Mouse (Mus musculus): ENCODE results near the gene Tdp2. TPM values are rescaled to one million over a fixed set of nuclear protein-coding genes. Genes with fewer than 3 reads are reported as not detected.

The Tdp2 gene
- polyA plus RNA-seq, 1 experiment, result 37.7 TPM

GRCm38 (mm10) chr13:24852570-24852969, 21.1 kb downstream of the Tdp2 start:
- Histone ChIP-seq H3K4me1 (ENCODE audit: control insufficient read depth, insufficient read depth, low read length) (no peaks in the 10 kb centered on the region), H3K4me3 (replicated peaks; ENCODE audit: control insufficient read depth, low read depth, low read length) (no peak overlapping the region), H3K27ac (ENCODE audit: control insufficient read depth, insufficient read depth, low read depth, low read length, poor library complexity) (no peak overlapping the region)
- TF ChIP-seq CTCF (IDR thresholded peaks at IDR 0.05; ENCODE audit: control insufficient read depth, insufficient read depth, low read length), result no peak
- no peak for TF ChIP-seq POLR2A (IDR thresholded peaks at IDR 0.05; ENCODE audit: borderline replicate concordance, control insufficient read depth, low read depth, low read length)
- WGBS, result 51% methylated on average over 3 of the region's 3 CpGs

- no peak for TF ChIP-seq POLR2A (IDR thresholded peaks at IDR 0.05; ENCODE audit: borderline replicate concordance, control insufficient read depth, low read depth, low read length)
- no peak for TF ChIP-seq CTCF (IDR thresholded peaks at IDR 0.05; ENCODE audit: control insufficient read depth, insufficient read depth, low read length)
- H3K27ac ChIP-seq (ENCODE audit: control insufficient read depth, insufficient read depth, low read depth, low read length, poor library complexity), result no peak overlapping the region
- H3K4me1 ChIP-seq (ENCODE audit: control insufficient read depth, insufficient read depth, low read length), result no peaks in the 10 kb centered on the region
- H3K4me3 ChIP-seq (replicated peaks; ENCODE audit: control insufficient read depth, low read depth, low read length), result no peak overlapping the region
Measured at GRCm38 (mm10) chr13:24859115-24859514, 27.6 kb downstream of the Tdp2 start.

GRCm38 (mm10) chr13:24861084-24861483, 29.6 kb downstream of the Tdp2 start:
- no peak for TF ChIP-seq POLR2A (IDR thresholded peaks at IDR 0.05; ENCODE audit: borderline replicate concordance, control insufficient read depth, low read depth, low read length)
- TF ChIP-seq CTCF (IDR thresholded peaks at IDR 0.05; ENCODE audit: control insufficient read depth, insufficient read depth, low read length), result no peak
- Histone ChIP-seq H3K4me1 (ENCODE audit: control insufficient read depth, insufficient read depth, low read length) (no peaks in the 10 kb centered on the region), H3K27ac (ENCODE audit: control insufficient read depth, insufficient read depth, low read depth, low read length, poor library complexity) (no peak overlapping the region), H3K4me3 (replicated peaks; ENCODE audit: control insufficient read depth, low read depth, low read length) (no peak overlapping the region)
- WGBS, result 72% methylated on average over 12 of the region's 12 CpGs

- 76% methylated on average over 7 of the region's 7 CpGs for WGBS
- TF ChIP-seq POLR2A (IDR thresholded peaks at IDR 0.05; ENCODE audit: borderline replicate concordance, control insufficient read depth, low read depth, low read length) (no peak), CTCF (IDR thresholded peaks at IDR 0.05; ENCODE audit: control insufficient read depth, insufficient read depth, low read length) (no peak)
- no peak overlapping the region for H3K27ac ChIP-seq (ENCODE audit: control insufficient read depth, insufficient read depth, low read depth, low read length, poor library complexity)
- no peak overlapping the region for H3K4me3 ChIP-seq (replicated peaks; ENCODE audit: control insufficient read depth, low read depth, low read length)
- peaks cover 2% of the 10 kb centered on the region for H3K4me1 ChIP-seq (ENCODE audit: control insufficient read depth, insufficient read depth, low read length)
Measured at GRCm38 (mm10) chr13:24862021-24862420, 30.5 kb downstream of the Tdp2 start.

- 56% methylated on average over 7 of the region's 7 CpGs for WGBS
- TF ChIP-seq CTCF (IDR thresholded peaks at IDR 0.05; ENCODE audit: control insufficient read depth, insufficient read depth, low read length), result peak; percentile 55
- no peak for TF ChIP-seq POLR2A (IDR thresholded peaks at IDR 0.05; ENCODE audit: borderline replicate concordance, control insufficient read depth, low read depth, low read length)
- peaks cover 2% of the 10 kb centered on the region for H3K4me1 ChIP-seq (ENCODE audit: control insufficient read depth, insufficient read depth, low read length)
Measured at GRCm38 (mm10) chr13:24862520-24862919, 31.0 kb downstream of the Tdp2 start.

GRCm38 (mm10) chr13:24866430-24867402, 35.2 kb downstream of the Tdp2 start:
- 71% methylated on average over 9 of the region's 9 CpGs for WGBS
- Histone ChIP-seq H3K4me1 (ENCODE audit: control insufficient read depth, insufficient read depth, low read length) (peaks cover 2% of the 10 kb centered on the region), H3K27ac (ENCODE audit: control insufficient read depth, insufficient read depth, low read depth, low read length, poor library complexity) (peak overlapping the region; percentile 61), H3K4me3 (replicated peaks; ENCODE audit: control insufficient read depth, low read depth, low read length) (no peak overlapping the region)
- TF ChIP-seq POLR2A (IDR thresholded peaks at IDR 0.05; ENCODE audit: borderline replicate concordance, control insufficient read depth, low read depth, low read length), result no peak
- TF ChIP-seq CTCF (IDR thresholded peaks at IDR 0.05; ENCODE audit: control insufficient read depth, insufficient read depth, low read length), result no peak

More at GRCm38 (mm10) chr13:24862520-24862919, 31.0 kb downstream of the Tdp2 start:
- Histone ChIP-seq H3K4me3 (replicated peaks; ENCODE audit: control insufficient read depth, low read depth, low read length) (no peak overlapping the region), H3K27ac (ENCODE audit: control insufficient read depth, insufficient read depth, low read depth, low read length, poor library complexity) (no peak overlapping the region)

- Histone ChIP-seq H3K4me1 (ENCODE audit: control insufficient read depth, insufficient read depth, low read length) (peaks cover 2% of the 10 kb centered on the region), H3K4me3 (replicated peaks; ENCODE audit: control insufficient read depth, low read depth, low read length) (no peak overlapping the region), H3K27ac (ENCODE audit: control insufficient read depth, insufficient read depth, low read depth, low read length, poor library complexity) (no peak overlapping the region)
- TF ChIP-seq CTCF (IDR thresholded peaks at IDR 0.05; ENCODE audit: control insufficient read depth, insufficient read depth, low read length) (no peak), POLR2A (IDR thresholded peaks at IDR 0.05; ENCODE audit: borderline replicate concordance, control insufficient read depth, low read depth, low read length) (no peak)
- 92% methylated on average over 10 of the region's 10 CpGs for WGBS
Measured at GRCm38 (mm10) chr13:24867789-24868188, 36.3 kb downstream of the Tdp2 start.

- 82% methylated on average over 7 of the region's 7 CpGs for WGBS
- Histone ChIP-seq H3K27ac (ENCODE audit: control insufficient read depth, insufficient read depth, low read depth, low read length, poor library complexity) (no peak overlapping the region), H3K4me1 (ENCODE audit: control insufficient read depth, insufficient read depth, low read length) (peaks cover 2% of the 10 kb centered on the region), H3K4me3 (replicated peaks; ENCODE audit: control insufficient read depth, low read depth, low read length) (no peak overlapping the region)
- TF ChIP-seq CTCF (IDR thresholded peaks at IDR 0.05; ENCODE audit: control insufficient read depth, insufficient read depth, low read length), result no peak
- no peak for TF ChIP-seq POLR2A (IDR thresholded peaks at IDR 0.05; ENCODE audit: borderline replicate concordance, control insufficient read depth, low read depth, low read length)
Measured at GRCm38 (mm10) chr13:24868233-24868632, 36.8 kb downstream of the Tdp2 start.
